Mouse (Mus musculus) thymus, adult 2 months (tissue): ENCODE measurements around the gene Ube2f.

Experiments
- CTCF ChIP-seq: fragments of 200-500 bp; IDR thresholded peaks from 2 replicates; pipeline ENCODE4 v1.5.1; 2012; ENCODE audit warnings: mild to moderate bottlenecking, control low read depth, low read length, moderate library complexity, borderline replicate concordance; ENCODE audit not compliant: control insufficient read depth, poor library complexity, insufficient read depth; ENCODE audit errors: extremely low read depth
- POLR2A ChIP-seq: fragments of 200-500 bp; IDR thresholded peaks from 2 replicates; pipeline ENCODE4 v1.6.1; 2012; ENCODE audit warnings: mild to moderate bottlenecking, low read length, control low read depth, moderate library complexity; ENCODE audit not compliant: control insufficient read depth, poor library complexity, insufficient read depth; ENCODE audit errors: extremely low read depth

GRCm38 (mm10) chr1:91249564-91250414, at the start of gene Ube2f:
- TF ChIP-seq CTCF (0 out of 2 replicates have a peak, but pooled peaks have one; percentile 48), POLR2A (no peak)
